Mouse (Mus musculus): ENCODE results near the gene Cyp4f17. TPM values are rescaled to one million over a fixed set of nuclear protein-coding genes. Genes with fewer than 3 reads are reported as not detected.

The Cyp4f17 gene
- 6.9 and 7.3 TPM in 2 replicates for polyA plus RNA-seq (2014; fragmentation: Nextera tagmentation; extraction: Ambion mirVana)

DNA sequence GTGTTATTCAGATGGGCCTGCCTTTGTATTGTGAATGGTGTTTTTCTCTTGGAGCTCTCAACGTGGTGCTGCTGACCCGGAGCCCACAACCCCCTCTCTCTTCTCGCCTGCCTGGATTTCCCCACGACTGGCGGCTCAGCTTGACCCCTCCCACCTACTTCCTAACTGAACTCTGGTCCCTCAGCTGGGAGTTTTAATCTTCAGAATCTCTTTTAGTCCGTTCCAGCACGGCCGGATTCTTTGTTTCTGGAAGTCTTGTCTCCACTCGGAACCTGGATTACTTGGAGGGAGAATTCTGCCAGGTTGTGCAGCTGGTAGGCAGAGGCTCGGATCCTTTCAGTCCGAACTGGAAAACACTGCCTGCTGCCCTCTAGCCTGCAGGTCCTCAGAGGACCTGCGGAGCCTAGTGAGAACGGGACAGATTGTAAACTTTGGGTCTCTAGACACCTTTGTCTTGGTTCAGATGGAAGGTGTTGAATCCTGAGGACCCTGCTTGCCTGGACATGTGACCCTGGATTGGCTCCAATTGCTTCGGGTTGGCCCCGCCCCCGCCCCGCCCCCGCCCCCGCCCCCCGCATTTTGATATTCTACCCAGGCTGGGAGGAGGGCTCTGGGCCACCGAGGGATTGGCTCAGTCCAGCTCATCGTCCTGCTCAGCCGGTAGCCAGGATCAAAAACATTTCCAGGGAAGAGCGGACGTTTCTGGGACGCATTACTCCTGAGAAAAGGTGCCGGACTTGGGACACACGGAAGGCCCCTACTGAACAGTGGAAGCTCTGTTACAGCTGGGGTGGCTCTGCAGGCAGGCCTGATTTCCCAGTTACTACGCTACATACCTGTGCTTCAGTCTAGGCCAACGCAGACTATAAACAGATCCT is at the start of gene Cyp4f17:
Gene Cyp4f17, plus strand, starts transcription at position 200 of the 878 bp plus-strand sequence.
- no peaks in the 10 kb centered on the region for H3K27me3 ChIP-seq (ENCODE audit: control insufficient read depth, insufficient read depth, low read length)
- H3K27ac ChIP-seq (ENCODE audit: low read depth, low read length): peak within 1 kb of the TSS; percentile 67; the same call in 1 of the 2 replicates
- H3K9ac ChIP-seq (ENCODE audit: low read depth, low read length): peak within 1 kb of the TSS; percentile 58
- peak; percentile 95 for ATAC-seq (ENCODE audit: low FRiP score, low TSS enrichment)
- H3K4me2 ChIP-seq (replicated peaks; ENCODE audit: low read depth, low read length): peak within 1 kb of the TSS; percentile 88
- H3K36me3 ChIP-seq (ENCODE audit: control insufficient read depth, insufficient read depth, low read length): no peaks in the 10 kb centered on the region
- no peaks in the 10 kb centered on the region for H3K9me3 ChIP-seq (ENCODE audit: control insufficient read depth, low read length)
- H3K4me3 ChIP-seq (ENCODE audit: low read length): peak within 1 kb of the TSS; percentile 57
- WGBS: 1% methylated on average over 30 of the region's 30 CpGs
- 0 out of 2 replicates have a peak, but pooled peaks cover 6% of the 10 kb centered on the region for H3K4me1 ChIP-seq (ENCODE audit: control insufficient read depth, insufficient read depth, low read length)

DNA sequence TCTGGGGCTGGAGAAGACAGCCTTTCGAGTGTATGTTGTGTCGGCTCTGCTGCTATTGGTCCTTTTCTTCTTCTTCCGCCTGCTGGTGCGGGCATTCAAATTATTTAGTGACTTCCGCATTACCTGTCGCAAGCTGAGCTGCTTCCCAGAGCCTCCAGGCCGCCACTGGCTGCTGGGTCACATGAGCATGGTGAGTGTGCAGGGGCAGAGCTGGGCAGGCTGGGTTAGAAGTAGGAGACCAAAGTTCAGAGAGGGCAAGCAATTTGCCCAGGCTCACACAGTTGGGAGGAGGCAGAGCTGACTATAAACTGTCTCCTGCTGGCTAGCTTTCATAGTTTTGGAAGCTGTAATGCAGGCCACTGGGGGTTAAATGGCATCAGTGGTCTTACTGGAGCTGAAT is 37.4 kb upstream of the Cyp4f17 start:
- H3K27ac ChIP-seq (ENCODE audit: low read depth, low read length): no peak overlapping the region
- WGBS: 50% methylated on average over 7 of the region's 7 CpGs
- H3K9ac ChIP-seq (ENCODE audit: low read depth, low read length): no peak overlapping the region
- H3K4me2 ChIP-seq (replicated peaks; ENCODE audit: low read depth, low read length): no peak overlapping the region
- no peaks in the 10 kb centered on the region for H3K36me3 ChIP-seq (ENCODE audit: control insufficient read depth, insufficient read depth, low read length)
- no peaks in the 10 kb centered on the region for H3K9me3 ChIP-seq (ENCODE audit: control insufficient read depth, low read length)
- H3K4me1 ChIP-seq (ENCODE audit: control insufficient read depth, insufficient read depth, low read length): no peaks in the 10 kb centered on the region
- no peak for ATAC-seq (ENCODE audit: low FRiP score, low TSS enrichment)
- no peaks in the 10 kb centered on the region for H3K27me3 ChIP-seq (ENCODE audit: control insufficient read depth, insufficient read depth, low read length)
- no peak overlapping the region for H3K4me3 ChIP-seq (ENCODE audit: low read length)

DNA sequence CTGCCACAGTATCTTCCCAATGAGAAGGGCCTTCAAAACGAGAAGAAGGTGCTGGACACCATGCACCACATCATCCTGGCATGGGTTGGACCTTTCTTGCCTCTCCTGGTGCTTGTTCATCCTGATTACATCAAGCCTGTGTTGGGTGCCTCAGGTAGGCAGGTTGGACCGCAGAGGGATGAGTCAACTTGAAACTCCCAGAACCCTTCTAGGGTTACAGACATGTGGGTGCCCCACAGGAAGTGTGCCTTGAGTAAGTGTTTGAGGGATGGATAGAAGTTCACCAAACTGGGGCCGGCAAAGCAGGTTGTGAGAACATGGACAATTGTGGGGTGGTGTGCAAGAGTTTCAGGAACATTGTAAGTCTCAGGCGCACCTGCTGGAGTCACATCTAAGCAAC is 35.1 kb upstream of the Cyp4f17 start:
- H3K27ac ChIP-seq (ENCODE audit: low read depth, low read length): no peak overlapping the region
- H3K4me2 ChIP-seq (replicated peaks; ENCODE audit: low read depth, low read length): no peak overlapping the region
- H3K4me3 ChIP-seq (ENCODE audit: low read length): no peak overlapping the region
- H3K36me3 ChIP-seq (ENCODE audit: control insufficient read depth, insufficient read depth, low read length): no peaks in the 10 kb centered on the region
- no peaks in the 10 kb centered on the region for H3K27me3 ChIP-seq (ENCODE audit: control insufficient read depth, insufficient read depth, low read length)
- ATAC-seq (ENCODE audit: low FRiP score, low TSS enrichment): no peak
- WGBS: 78% methylated on average over 4 of the region's 4 CpGs
- no peaks in the 10 kb centered on the region for H3K4me1 ChIP-seq (ENCODE audit: control insufficient read depth, insufficient read depth, low read length)
- no peak overlapping the region for H3K9ac ChIP-seq (ENCODE audit: low read depth, low read length)
- no peaks in the 10 kb centered on the region for H3K9me3 ChIP-seq (ENCODE audit: control insufficient read depth, low read length)

DNA sequence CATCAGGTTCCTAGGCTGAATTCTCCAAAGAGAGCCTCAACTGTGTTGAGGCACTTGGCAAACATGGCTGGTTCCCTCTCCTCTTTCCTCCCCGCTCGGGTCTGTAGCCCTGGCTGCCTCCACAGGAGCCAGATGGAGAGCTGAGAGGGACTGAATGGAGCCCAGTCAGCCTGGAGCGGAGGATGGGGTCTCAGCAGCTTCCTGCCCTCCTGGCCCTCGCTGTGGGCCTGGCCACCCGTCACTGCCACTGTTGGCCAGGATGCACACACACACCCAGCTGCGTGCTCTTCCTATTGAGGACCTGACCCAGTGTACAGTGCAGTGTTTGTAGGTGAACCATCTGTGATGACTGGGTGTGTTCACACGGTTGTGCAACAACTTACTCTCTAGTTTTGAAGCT is 33.7 kb upstream of the Cyp4f17 start:
- no peak overlapping the region for H3K27ac ChIP-seq (ENCODE audit: low read depth, low read length)
- WGBS: 62% methylated on average over 7 of the region's 7 CpGs
- H3K4me1 ChIP-seq (ENCODE audit: control insufficient read depth, insufficient read depth, low read length): no peaks in the 10 kb centered on the region
- no peaks in the 10 kb centered on the region for H3K9me3 ChIP-seq (ENCODE audit: control insufficient read depth, low read length)
- no peak overlapping the region for H3K9ac ChIP-seq (ENCODE audit: low read depth, low read length)
- no peaks in the 10 kb centered on the region for H3K27me3 ChIP-seq (ENCODE audit: control insufficient read depth, insufficient read depth, low read length)
- no peak overlapping the region for H3K4me3 ChIP-seq (ENCODE audit: low read length)
- H3K4me2 ChIP-seq (replicated peaks; ENCODE audit: low read depth, low read length): no peak overlapping the region
- ATAC-seq (ENCODE audit: low FRiP score, low TSS enrichment): no peak
- H3K36me3 ChIP-seq (ENCODE audit: control insufficient read depth, insufficient read depth, low read length): no peaks in the 10 kb centered on the region

DNA sequence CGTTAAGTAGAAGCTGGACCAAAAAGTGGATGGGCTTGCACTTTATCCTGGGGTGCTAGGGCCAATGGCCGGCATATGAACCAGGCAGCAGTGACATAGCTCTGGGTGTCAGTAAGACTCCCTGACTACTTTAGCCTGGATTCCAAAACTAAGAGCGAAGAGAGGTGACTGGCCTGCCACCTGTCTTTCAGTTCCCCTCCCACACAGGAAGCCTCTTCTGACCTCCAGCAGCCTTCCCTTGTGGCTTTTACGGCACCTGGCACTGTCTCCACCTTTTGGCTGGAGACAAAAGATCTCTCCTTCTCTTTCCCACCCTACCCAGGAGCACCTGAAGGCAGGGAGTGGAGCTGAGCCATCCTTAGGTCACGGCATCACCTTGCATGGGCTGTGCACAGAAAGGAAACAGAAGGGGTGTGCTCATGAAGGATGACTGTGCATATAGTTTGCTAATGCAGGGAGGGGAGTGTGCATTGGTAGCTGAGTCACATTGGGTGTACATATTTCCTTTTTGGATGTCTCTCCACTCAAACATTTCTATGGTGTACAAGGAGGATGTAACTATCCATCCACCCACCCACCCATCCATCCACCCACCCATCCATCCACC is 30.8 kb upstream of the Cyp4f17 start:
- Histone ChIP-seq H3K27me3 (ENCODE audit: control insufficient read depth, insufficient read depth, low read length) (no peaks in the 10 kb centered on the region), H3K9ac (ENCODE audit: low read depth, low read length) (no peak overlapping the region), H3K27ac (ENCODE audit: low read depth, low read length) (no peak overlapping the region), H3K9me3 (ENCODE audit: control insufficient read depth, low read length) (no peaks in the 10 kb centered on the region), H3K4me1 (ENCODE audit: control insufficient read depth, insufficient read depth, low read length) (no peaks in the 10 kb centered on the region), H3K36me3 (ENCODE audit: control insufficient read depth, insufficient read depth, low read length) (no peaks in the 10 kb centered on the region), H3K4me3 (ENCODE audit: low read length) (no peak overlapping the region), H3K4me2 (replicated peaks; ENCODE audit: low read depth, low read length) (no peak overlapping the region)
- no peak for ATAC-seq (ENCODE audit: low FRiP score, low TSS enrichment)
- 74% methylated on average over 5 of the region's 5 CpGs for WGBS

DNA sequence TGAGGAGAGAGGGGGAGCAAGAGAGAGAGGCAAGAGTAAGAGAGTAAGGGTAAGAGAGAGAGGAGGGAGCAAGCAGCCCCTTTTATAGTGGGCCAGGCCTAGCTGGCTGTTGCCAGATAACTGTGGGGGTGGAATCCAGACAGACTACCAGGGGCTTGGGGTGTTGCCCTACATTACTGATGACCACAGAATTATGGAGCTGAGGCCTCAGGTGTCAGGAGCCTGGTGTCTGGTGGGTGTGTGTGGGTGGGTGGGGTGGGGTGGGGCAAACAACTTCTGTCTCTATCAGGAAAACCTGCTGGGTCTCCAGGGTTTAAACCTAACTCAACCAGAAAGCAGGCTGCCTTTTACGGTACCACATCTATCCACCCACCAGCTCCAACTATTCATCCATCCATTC is 28.6 kb upstream of the Cyp4f17 start:
- H3K4me2 ChIP-seq (replicated peaks; ENCODE audit: low read depth, low read length): no peak overlapping the region
- H3K4me3 ChIP-seq (ENCODE audit: low read length): no peak overlapping the region
- no peaks in the 10 kb centered on the region for H3K36me3 ChIP-seq (ENCODE audit: control insufficient read depth, insufficient read depth, low read length)
- H3K27me3 ChIP-seq (ENCODE audit: control insufficient read depth, insufficient read depth, low read length): peaks cover 4% of the 10 kb centered on the region; the same call in 1 of the 2 replicates
- no peaks in the 10 kb centered on the region for H3K9me3 ChIP-seq (ENCODE audit: control insufficient read depth, low read length)
- H3K9ac ChIP-seq (ENCODE audit: low read depth, low read length): no peak overlapping the region
- no peaks in the 10 kb centered on the region for H3K4me1 ChIP-seq (ENCODE audit: control insufficient read depth, insufficient read depth, low read length)
- 87% methylated on average over 1 of the region's 1 CpGs for WGBS
- no peak overlapping the region for H3K27ac ChIP-seq (ENCODE audit: low read depth, low read length)
- ATAC-seq (ENCODE audit: low FRiP score, low TSS enrichment): no peak

DNA sequence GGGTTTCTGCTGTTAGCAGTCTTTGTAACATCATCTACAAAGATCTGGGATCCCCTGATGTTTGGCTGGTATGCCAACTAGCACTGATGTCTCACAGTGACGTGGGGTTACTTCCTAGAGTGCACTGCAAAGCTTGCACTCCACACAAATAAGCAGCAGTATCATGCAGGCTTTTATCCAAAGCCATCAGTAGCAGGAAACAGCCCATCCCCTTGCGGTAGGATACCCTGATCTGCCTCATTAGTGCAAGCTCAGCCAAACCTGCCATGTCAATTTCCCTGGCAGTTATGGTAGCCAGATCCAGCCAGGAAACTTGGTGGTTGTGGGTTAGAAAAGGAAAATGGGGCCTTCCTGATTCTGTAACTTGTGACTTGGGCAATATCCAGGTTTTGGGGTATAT is 27.1 kb upstream of the Cyp4f17 start:
- Histone ChIP-seq H3K9me3 (ENCODE audit: control insufficient read depth, low read length) (no peaks in the 10 kb centered on the region), H3K27me3 (ENCODE audit: control insufficient read depth, insufficient read depth, low read length) (peaks cover 4% of the 10 kb centered on the region; the same call in 1 of the 2 replicates)

DNA sequence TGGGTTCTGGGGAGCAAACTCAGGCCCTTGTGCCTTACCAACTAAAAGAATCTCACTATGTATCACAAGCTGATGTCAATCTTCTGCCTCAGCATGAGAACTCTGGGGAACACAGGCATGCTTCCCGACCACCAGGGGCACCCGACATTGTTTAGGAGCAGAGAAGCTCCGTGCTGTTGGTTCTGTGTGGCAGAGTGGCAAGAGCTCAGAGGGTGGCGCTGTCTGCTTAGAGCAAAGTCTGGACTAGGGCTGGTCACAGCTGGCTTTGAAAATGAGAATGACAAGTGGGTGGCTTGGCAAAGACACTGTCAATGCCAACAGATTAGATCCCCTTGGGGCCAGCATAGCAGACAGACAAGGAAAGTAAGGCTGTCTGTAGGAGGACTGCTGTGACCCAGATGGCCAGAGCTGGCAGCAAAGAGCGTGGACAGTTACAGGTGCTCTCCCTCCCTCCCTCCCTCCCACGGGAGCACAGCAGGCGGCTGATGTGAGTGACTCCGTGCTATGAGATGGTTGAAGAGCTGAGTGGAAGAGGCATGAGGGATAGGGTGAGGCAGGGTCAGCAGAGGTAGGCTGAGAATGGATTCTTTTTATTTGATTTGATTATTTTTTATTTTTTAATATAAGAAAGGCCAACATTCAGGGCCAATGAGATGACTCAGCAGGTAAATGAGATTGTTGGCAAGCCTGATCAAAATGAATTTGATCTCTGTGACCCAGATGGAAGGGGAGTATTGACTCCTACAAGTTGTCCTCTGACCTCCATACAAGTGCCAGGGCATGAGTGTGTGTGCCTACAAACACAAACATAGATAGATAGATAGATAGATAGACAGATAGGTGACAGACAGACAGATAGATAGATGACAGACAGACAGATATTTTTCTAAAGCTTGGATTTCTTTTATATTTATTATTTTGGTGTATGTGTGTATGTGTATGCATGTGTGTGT is 26.0 kb upstream of the Cyp4f17 start:
- Histone ChIP-seq H3K27ac (ENCODE audit: low read depth, low read length) (no peak overlapping the region), H3K27me3 (ENCODE audit: control insufficient read depth, insufficient read depth, low read length) (peaks cover 4% of the 10 kb centered on the region; the same call in 1 of the 2 replicates), H3K4me2 (replicated peaks; ENCODE audit: low read depth, low read length) (no peak overlapping the region), H3K36me3 (ENCODE audit: control insufficient read depth, insufficient read depth, low read length) (no peaks in the 10 kb centered on the region), H3K4me3 (ENCODE audit: low read length) (no peak overlapping the region), H3K9me3 (ENCODE audit: control insufficient read depth, low read length) (no peaks in the 10 kb centered on the region), H3K9ac (ENCODE audit: low read depth, low read length) (no peak overlapping the region), H3K4me1 (ENCODE audit: control insufficient read depth, insufficient read depth, low read length) (no peaks in the 10 kb centered on the region)
- no peak for ATAC-seq (ENCODE audit: low FRiP score, low TSS enrichment)
- 18% methylated on average over 8 of the region's 8 CpGs for WGBS

More for the DNA sequence above, 27.1 kb upstream of the Cyp4f17 start:
- no peaks in the 10 kb centered on the region for H3K36me3 ChIP-seq (ENCODE audit: control insufficient read depth, insufficient read depth, low read length)
- 73% methylated on average over 2 of the region's 2 CpGs for WGBS
- H3K4me1 ChIP-seq (ENCODE audit: control insufficient read depth, insufficient read depth, low read length): no peaks in the 10 kb centered on the region
- H3K9ac ChIP-seq (ENCODE audit: low read depth, low read length): no peak overlapping the region
- ATAC-seq (ENCODE audit: low FRiP score, low TSS enrichment): no peak
- H3K27ac ChIP-seq (ENCODE audit: low read depth, low read length): no peak overlapping the region
- no peak overlapping the region for H3K4me2 ChIP-seq (replicated peaks; ENCODE audit: low read depth, low read length)
- H3K4me3 ChIP-seq (ENCODE audit: low read length): no peak overlapping the region
